Mouse (Mus musculus): Measurements from ENCODE around the gene Wdfy3. TPM values are rescaled to one million over a fixed set of nuclear protein-coding genes. Genes with fewer than 3 reads are reported as not detected.

The Wdfy3 gene
- polyA plus RNA-seq, 1 experiment = 68.1 TPM

DNA sequence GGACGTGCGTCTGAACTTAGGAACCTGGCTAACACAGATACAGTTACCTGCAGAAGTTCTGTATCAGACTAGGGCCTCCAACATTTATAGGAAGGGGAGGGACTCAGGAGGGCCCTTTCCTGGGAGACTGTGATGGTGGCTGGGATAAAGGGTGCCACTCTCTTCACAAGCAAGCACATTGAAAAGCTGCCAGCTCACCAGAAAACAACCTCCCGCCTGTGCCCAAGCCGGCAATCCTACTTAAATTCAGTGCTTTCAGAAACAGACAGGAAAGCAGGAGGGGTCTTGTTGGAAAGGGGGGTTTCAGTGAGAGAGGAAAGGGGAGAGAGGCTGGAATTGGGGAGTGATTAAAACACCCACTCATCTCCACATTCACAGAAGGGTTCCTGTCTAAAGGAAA, 106.9 kb downstream of the Wdfy3 start:
- peak; percentile 82 for DNase-seq (ENCODE audit: low read depth)
- TF ChIP-seq CTCF (IDR thresholded peaks at IDR 0.05; ENCODE audit: borderline replicate concordance, extremely low read depth, insufficient read depth, insufficient read length) (no peak), POLR2A (IDR thresholded peaks at IDR 0.05; ENCODE audit: borderline replicate concordance, extremely low read depth, insufficient read depth, insufficient read length, poor library complexity, severe bottlenecking) (no peak)

DNA sequence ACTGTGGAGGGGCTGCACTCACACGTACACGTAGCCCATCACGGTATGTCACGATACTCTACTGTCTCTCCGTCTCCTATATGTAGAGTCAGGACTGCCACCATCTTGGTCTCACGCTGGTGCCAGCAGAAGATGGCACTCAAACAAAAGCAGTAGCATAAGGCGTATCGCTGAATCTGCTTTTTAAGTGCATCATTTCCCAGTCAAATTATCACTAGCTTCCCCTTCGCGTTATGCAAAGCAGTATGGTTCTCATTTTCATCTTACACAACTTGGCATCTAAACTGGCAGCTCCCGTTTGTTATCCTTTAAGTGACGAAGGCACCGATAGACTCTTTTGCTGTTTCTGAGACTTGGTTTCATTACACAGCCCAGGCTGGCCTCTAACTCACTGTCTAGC, 110.4 kb downstream of the Wdfy3 start:
- no peak for TF ChIP-seq CTCF (IDR thresholded peaks at IDR 0.05; ENCODE audit: borderline replicate concordance, extremely low read depth, insufficient read depth, insufficient read length)
- TF ChIP-seq POLR2A (IDR thresholded peaks at IDR 0.05; ENCODE audit: borderline replicate concordance, extremely low read depth, insufficient read depth, insufficient read length, poor library complexity, severe bottlenecking) = no peak
- peak; percentile 72 for DNase-seq (ENCODE audit: low read depth)

DNA sequence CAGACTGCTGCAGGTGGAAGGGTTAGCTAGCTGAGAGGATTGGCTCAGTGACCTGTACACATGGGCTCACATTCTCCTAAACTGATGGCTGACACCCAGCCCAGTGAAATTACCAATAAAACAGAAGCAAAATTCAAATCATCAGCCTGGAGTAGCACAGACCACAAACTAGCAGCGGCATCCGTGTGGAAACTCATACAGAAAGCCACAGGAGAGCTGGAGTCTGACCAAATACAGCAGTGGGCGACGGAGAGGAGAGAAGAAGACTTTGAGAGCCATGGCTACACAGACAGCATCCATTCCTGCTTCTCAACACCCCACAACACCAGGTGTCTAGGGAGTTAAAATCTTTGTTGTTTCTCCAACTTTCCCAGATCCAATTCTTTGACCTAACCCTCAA, 110.8 kb downstream of the Wdfy3 start:
- DNase-seq (ENCODE audit: low read depth) = no peak
- no peak for TF ChIP-seq CTCF (IDR thresholded peaks at IDR 0.05; ENCODE audit: borderline replicate concordance, extremely low read depth, insufficient read depth, insufficient read length)

- TF ChIP-seq CTCF (IDR thresholded peaks at IDR 0.05; ENCODE audit: borderline replicate concordance, extremely low read depth, insufficient read depth, insufficient read length) (no peak), POLR2A (IDR thresholded peaks at IDR 0.05; ENCODE audit: borderline replicate concordance, extremely low read depth, insufficient read depth, insufficient read length, poor library complexity, severe bottlenecking) (no peak)
These were observed 112.3 kb downstream of the Wdfy3 start for GRCm38 (mm10) chr5:101957419-101957818.

DNA sequence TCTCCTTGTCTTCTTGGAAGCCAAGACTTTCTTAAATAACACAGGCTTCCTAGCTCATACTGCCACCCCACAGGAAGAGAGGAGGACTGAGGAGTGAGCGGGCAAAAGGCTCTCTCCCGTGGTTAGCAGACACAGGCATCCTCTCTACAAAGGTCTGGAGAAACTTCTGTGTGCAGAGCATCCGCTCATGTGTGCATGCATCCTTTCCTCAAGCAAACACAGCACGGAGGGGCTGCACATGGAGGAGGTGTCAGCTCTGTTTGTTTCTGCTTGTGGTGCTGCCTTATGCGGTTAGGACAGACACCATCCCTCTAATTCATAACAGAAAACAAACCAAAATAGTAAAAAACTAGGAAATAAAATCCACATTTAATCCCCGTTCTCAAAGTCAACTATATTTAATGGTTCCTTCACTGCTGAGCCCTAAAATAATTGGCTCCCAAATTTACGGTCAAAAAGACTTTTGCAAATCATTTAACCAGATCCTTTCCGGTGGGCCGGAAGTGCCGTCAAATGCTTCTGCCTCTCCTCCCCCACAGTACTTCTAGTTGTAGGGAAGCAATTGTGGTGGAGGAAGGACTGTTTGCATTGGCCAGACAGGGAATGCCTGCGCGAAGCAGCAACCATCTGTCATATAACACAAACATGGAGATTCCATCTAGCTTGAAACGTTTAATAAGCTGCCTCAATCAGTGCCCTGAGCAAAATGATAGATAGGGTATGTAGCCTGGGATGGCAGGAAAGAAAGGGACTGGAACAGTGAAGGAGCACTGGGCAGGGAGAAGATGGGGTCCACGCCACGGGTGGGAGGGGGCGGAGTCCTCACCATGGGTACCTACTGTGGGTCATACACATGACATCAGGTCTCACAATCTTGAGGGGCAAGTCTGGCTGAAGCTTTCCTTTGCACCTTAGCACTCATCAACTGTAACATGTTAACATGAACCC, 115.1 kb downstream of the Wdfy3 start:
- TF ChIP-seq POLR2A (IDR thresholded peaks at IDR 0.05; ENCODE audit: borderline replicate concordance, extremely low read depth, insufficient read depth, insufficient read length, poor library complexity, severe bottlenecking) = no peak
- DNase-seq (ENCODE audit: low read depth) = peak; percentile 25

More at GRCm38 (mm10) chr5:101957419-101957818, 112.3 kb downstream of the Wdfy3 start:
- DNase-seq (ENCODE audit: low read depth) = no peak

GRCm38 (mm10) chr5:101951918-101952317, 117.8 kb downstream of the Wdfy3 start:
- DNase-seq (ENCODE audit: low read depth) = no peak
- TF ChIP-seq POLR2A (IDR thresholded peaks at IDR 0.05; ENCODE audit: borderline replicate concordance, extremely low read depth, insufficient read depth, insufficient read length, poor library complexity, severe bottlenecking) = no peak
- TF ChIP-seq CTCF (IDR thresholded peaks at IDR 0.05; ENCODE audit: borderline replicate concordance, extremely low read depth, insufficient read depth, insufficient read length) = no peak

DNA sequence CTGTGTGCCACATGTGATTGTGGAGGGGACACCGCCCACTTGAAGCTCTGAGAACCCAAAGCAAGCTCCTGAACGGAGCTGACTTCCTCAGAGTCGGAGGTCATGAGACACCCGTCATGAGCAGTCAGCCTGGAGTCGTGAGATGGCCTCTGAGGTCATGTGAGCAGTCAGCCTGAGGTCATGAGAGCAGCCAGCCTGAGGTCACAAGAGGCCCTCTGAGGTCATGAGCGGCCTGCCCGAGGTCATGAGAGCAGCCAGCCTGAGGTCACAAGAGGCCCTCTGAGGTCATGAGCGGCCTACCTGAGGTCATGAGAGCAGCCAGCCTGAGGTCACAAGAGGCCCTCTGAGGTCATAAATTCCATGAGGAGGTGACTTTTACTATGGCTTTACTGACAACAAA, 120.4 kb downstream of the Wdfy3 start:
- TF ChIP-seq POLR2A (IDR thresholded peaks at IDR 0.05; ENCODE audit: borderline replicate concordance, extremely low read depth, insufficient read depth, insufficient read length, poor library complexity, severe bottlenecking) (no peak), CTCF (IDR thresholded peaks at IDR 0.05; ENCODE audit: borderline replicate concordance, extremely low read depth, insufficient read depth, insufficient read length) (no peak)

DNA sequence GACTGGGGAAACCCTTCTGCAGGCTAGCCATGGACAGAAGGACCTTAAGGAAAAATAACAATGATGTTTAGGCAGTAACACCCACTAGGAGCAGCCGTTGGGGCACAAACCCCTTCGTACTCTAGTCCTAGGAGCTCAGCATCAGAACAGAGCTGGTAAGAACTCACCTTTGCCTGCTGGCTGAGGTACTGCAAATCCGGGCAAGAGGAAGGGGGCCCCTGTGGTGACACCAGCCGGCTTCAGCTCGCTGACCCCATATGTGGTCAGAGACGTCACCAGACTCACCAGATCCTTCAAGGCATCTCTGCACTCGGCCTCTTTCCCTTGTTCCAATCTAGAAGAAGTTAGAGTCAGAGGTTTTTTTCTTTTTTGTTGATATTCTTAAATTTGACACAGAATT, 121.1 kb downstream of the Wdfy3 start:
- TF ChIP-seq POLR2A (IDR thresholded peaks at IDR 0.05; ENCODE audit: borderline replicate concordance, extremely low read depth, insufficient read depth, insufficient read length, poor library complexity, severe bottlenecking) (no peak), CTCF (IDR thresholded peaks at IDR 0.05; ENCODE audit: borderline replicate concordance, extremely low read depth, insufficient read depth, insufficient read length) (no peak)

More for the DNA sequence above, 120.4 kb downstream of the Wdfy3 start:
- no peak for DNase-seq (ENCODE audit: low read depth)

GRCm38 (mm10) chr5:101945731-101946130, 124.0 kb downstream of the Wdfy3 start:
- no peak for DNase-seq (ENCODE audit: low read depth)
- TF ChIP-seq CTCF (IDR thresholded peaks at IDR 0.05; ENCODE audit: borderline replicate concordance, extremely low read depth, insufficient read depth, insufficient read length) (no peak), POLR2A (IDR thresholded peaks at IDR 0.05; ENCODE audit: borderline replicate concordance, extremely low read depth, insufficient read depth, insufficient read length, poor library complexity, severe bottlenecking) (no peak)

More for the DNA sequence above, 121.1 kb downstream of the Wdfy3 start:
- DNase-seq (ENCODE audit: low read depth) = no peak

- no peak for TF ChIP-seq CTCF (IDR thresholded peaks at IDR 0.05; ENCODE audit: borderline replicate concordance, extremely low read depth, insufficient read depth, insufficient read length)
- TF ChIP-seq POLR2A (IDR thresholded peaks at IDR 0.05; ENCODE audit: borderline replicate concordance, extremely low read depth, insufficient read depth, insufficient read length, poor library complexity, severe bottlenecking) = no peak
- no peak for DNase-seq (ENCODE audit: low read depth)
These were observed 131.7 kb downstream of the Wdfy3 start for GRCm38 (mm10) chr5:101937909-101938596.

DNA sequence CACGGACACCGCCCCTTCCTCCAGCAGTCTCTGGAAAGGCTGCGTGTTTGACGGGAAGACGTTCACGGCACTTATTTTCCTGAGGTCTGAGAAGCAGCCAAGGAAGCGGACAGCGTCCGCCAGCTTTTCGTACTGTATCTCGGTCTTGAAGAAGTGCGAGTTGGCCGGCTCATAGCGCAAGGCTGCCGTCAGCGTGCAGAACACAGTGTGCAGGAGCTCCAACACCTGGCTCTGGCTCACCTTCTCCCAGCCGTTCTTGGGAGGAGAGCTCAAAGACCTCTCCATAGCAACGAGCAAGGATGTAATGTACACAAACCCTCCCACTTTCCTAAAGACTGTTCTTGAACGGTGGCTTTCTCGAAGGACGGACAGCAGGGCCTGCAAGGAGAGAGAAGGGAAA, 132.4 kb downstream of the Wdfy3 start:
- DNase-seq (ENCODE audit: low read depth) = peak; percentile 31
- no peak for TF ChIP-seq CTCF (IDR thresholded peaks at IDR 0.05; ENCODE audit: borderline replicate concordance, extremely low read depth, insufficient read depth, insufficient read length)
- TF ChIP-seq POLR2A (IDR thresholded peaks at IDR 0.05; ENCODE audit: borderline replicate concordance, extremely low read depth, insufficient read depth, insufficient read length, poor library complexity, severe bottlenecking) = no peak

Measured in brain, embryonic 14.5 days (tissue).